Mouse (Mus musculus) embryonic facial prominence, embryonic 10.5 days (tissue): ENCODE data around the gene Stub1. TPM values are rescaled to one million over a fixed set of nuclear protein-coding genes. Genes with fewer than 3 reads are reported as not detected.

Source experiments
- DNase-seq: peaks from one replicate; pipeline ENCODE4 v3.0.0-alpha.2; 2017; ENCODE audit warnings: low spot score
- H3K27ac ChIP-seq: fragments of 300-500 bp; sonication (generic); replicated peaks from 2 replicates; pipeline ENCODE4 v1.5.1; 2016; ENCODE audit warnings: mild to moderate bottlenecking
- H3K27me3 ChIP-seq: fragments of 300-500 bp; sonication (generic); replicated peaks from 2 replicates; pipeline ENCODE4 v1.6.1; 2016; ENCODE audit warnings: low read depth, mild to moderate bottlenecking; ENCODE audit not compliant: poor library complexity, severe bottlenecking
- H3K36me3 ChIP-seq: fragments of 300-500 bp; sonication (generic); replicated peaks from 2 replicates; pipeline ENCODE4 v1.6.1; 2016; ENCODE audit warnings: mild to moderate bottlenecking, moderate library complexity
- H3K4me1 ChIP-seq: fragments of 300-500 bp; sonication (generic); 2 replicates; pipeline ENCODE4 v1.6.1; 2016
- H3K4me3 ChIP-seq: fragments of 300-500 bp; sonication (generic); 2 replicates; pipeline ENCODE4 v1.5.1; 2016; ENCODE audit warnings: mild to moderate bottlenecking, moderate library complexity
- H3K9me3 ChIP-seq: fragments of 300-500 bp; sonication (generic); 2 replicates; pipeline ENCODE4 v1.6.1; 2016; ENCODE audit warnings: mild to moderate bottlenecking
- WGBS: fragments of 180-500 bp; shearing (Covaris S2); methylation state at CpG from one replicate; pipeline ENCODE4 v1.1.7; 2016; 5-methylcytosine and 5-hydroxymethylcytosine counted together
- polyA plus RNA-seq: library from polyadenylated mRNA; unstranded; fragments of >200 nt; fragmentation: Nextera tagmentation; extraction: Ambion mirVana; gene quantifications from 2 replicates; pipeline ENCODE4 v1.2.1, GENCODE M21; 2016

Stub1 gene
- polyA plus RNA-seq: 396 and 400 TPM in 2 replicates

DNA sequence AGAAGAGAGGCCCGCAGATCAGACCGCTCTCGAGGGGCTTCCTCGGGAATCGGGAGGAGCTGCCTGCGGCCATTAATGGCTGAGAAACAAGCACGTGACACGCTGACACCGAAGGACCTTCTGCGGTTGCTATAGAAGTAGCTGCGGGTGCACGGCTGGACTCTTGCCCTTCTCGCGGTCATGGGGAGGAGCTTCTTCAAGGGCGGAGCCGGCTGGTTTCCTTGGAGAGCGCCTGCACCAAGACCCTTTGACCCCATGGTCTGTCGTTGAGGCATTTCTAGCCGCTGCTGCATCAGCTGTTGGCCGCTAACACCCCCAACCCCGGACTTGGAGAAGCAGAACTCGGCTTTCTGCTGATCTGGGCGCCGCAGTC lies at the start of gene Stub1:
Stub1 (minus strand) TSS at position 114 of the 373 bp plus-strand sequence.
- Histone ChIP-seq H3K36me3 (peaks cover 60% of the 10 kb centered on the region), H3K27ac (peak within 1 kb of the TSS; percentile 95), H3K27me3 (no peaks in the 10 kb centered on the region), H3K4me1 (peaks cover 85% of the 10 kb centered on the region), H3K4me3 (peak within 1 kb of the TSS; percentile 81), H3K9me3 (no peaks in the 10 kb centered on the region)
- under 1% methylated on average over 24 of the region's 24 CpGs for WGBS
- DNase-seq: peak; percentile 90

GRCm38 (mm10) chr17:25882306-25882705 lies 49.1 kb upstream of the Stub1 start:
- WGBS: 15% methylated on average over 5 of the region's 5 CpGs
- Histone ChIP-seq H3K4me1 (peaks cover 87% of the 10 kb centered on the region), H3K27me3 (no peaks in the 10 kb centered on the region), H3K9me3 (no peaks in the 10 kb centered on the region), H3K4me3 (0 out of 2 replicates have a peak overlapping the region, but pooled peaks have one; percentile 4), H3K36me3 (peaks cover 70% of the 10 kb centered on the region), H3K27ac (peak overlapping the region; percentile 89)
- peak; percentile 49 for DNase-seq

DNA sequence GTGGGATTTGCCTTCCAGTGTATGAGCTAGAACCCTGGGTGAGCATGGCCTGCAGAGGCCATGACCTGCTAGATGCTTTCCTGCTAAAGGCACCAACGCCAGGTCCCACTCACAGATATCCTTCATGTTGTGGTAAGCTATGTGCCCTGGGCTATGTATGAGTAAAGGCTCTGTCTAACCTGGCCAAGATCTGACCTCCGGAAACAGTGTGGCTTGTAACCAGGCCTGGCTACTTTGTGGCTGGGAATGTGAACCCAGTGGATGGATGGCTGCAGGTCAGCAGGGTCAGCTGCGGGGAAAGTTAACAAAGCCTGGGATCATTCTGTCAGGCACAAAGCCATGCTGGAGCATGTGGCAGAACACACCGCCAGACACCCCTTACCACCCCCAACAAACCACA lies 48.5 kb upstream of the Stub1 start:
- no peaks in the 10 kb centered on the region for H3K9me3 ChIP-seq
- DNase-seq: peak; percentile 66
- peak overlapping the region; percentile 36 for H3K4me3 ChIP-seq
- peaks cover 69% of the 10 kb centered on the region for H3K36me3 ChIP-seq
- 10% methylated on average over 4 of the region's 4 CpGs for WGBS
- peaks cover 93% of the 10 kb centered on the region for H3K4me1 ChIP-seq
- H3K27ac ChIP-seq: peak overlapping the region; percentile 89
- no peaks in the 10 kb centered on the region for H3K27me3 ChIP-seq

DNA sequence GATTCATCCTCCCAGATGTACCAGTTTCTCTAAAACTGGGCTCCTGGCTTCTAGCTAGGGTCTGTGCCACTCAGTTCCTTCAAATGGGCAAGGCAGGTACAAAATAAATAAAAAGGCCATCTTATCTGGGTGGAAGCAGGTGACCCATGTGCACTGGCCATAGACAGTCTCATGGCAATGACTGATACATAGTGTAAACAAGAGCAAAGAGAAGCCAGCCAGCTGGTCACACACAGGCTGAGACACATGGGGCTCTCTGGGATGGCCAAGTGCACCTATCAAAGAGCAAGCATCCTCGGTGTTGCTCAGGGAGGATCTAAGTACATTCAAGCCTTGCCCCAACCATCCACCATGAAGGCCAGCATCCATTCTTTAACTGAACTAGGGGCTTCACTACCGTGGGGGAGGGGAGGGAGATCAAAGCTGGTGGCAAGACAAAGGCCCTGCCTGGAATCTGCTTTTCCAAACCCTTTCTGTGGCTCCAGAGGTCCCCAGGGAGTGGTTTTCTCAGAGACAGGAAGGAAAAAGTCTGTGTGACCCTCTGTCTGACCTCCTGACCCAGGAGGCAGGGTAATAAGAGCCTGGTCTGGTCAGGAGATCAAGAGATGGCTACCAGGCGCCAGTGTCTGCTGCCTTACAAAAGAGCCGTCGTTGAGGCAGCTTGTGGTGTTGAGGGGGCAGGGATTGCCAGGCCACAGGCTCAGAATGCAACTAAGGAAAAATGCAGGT lies 47.9 kb upstream of the Stub1 start:
- H3K9me3 ChIP-seq: no peaks in the 10 kb centered on the region
- peaks cover 99% of the 10 kb centered on the region for H3K4me1 ChIP-seq
- H3K27me3 ChIP-seq: no peaks in the 10 kb centered on the region
- peak overlapping the region; percentile 36 for H3K4me3 ChIP-seq
- 2% methylated on average over 5 of the region's 5 CpGs for WGBS
- H3K27ac ChIP-seq: peak overlapping the region; percentile 89
- DNase-seq: peak; percentile 79
- H3K36me3 ChIP-seq: peaks cover 67% of the 10 kb centered on the region

GRCm38 (mm10) chr17:25880196-25880910 lies 47.1 kb upstream of the Stub1 start, which contains the start of gene Wfikkn1:
Gene Wfikkn1, minus strand, starts transcription at chr17:25880858.
- 23% methylated on average over 5 of the region's 5 CpGs for WGBS

GRCm38 (mm10) chr17:25879750-25880149 lies 46.5 kb upstream of the Stub1 start:
- WGBS: 71% methylated on average over 8 of the region's 8 CpGs
- H3K4me1 ChIP-seq: peaks cover 91% of the 10 kb centered on the region
- no peaks in the 10 kb centered on the region for H3K27me3 ChIP-seq
- H3K4me3 ChIP-seq: peak overlapping the region; percentile 36
- DNase-seq: no peak
- peaks cover 59% of the 10 kb centered on the region for H3K36me3 ChIP-seq
- H3K27ac ChIP-seq: peak overlapping the region; percentile 89
- H3K9me3 ChIP-seq: no peaks in the 10 kb centered on the region

More at GRCm38 (mm10) chr17:25880196-25880910, 47.1 kb upstream of the Stub1 start, which contains the start of gene Wfikkn1:
- Histone ChIP-seq H3K4me1 (peaks cover 97% of the 10 kb centered on the region), H3K4me3 (peak within 1 kb of the TSS; percentile 36), H3K27ac (peak within 1 kb of the TSS; percentile 89), H3K27me3 (no peaks in the 10 kb centered on the region), H3K9me3 (no peaks in the 10 kb centered on the region), H3K36me3 (peaks cover 65% of the 10 kb centered on the region)
- DNase-seq: peak; percentile 58

- Histone ChIP-seq H3K4me3 (peak overlapping the region; percentile 36), H3K36me3 (peaks cover 54% of the 10 kb centered on the region), H3K4me1 (peaks cover 88% of the 10 kb centered on the region), H3K27ac (peak overlapping the region; percentile 89), H3K27me3 (no peaks in the 10 kb centered on the region), H3K9me3 (no peaks in the 10 kb centered on the region)
- WGBS: 49% methylated on average over 4 of the region's 4 CpGs
- DNase-seq: peak; percentile 54
These were observed 46.1 kb upstream of the Stub1 start for GRCm38 (mm10) chr17:25879261-25879660.

DNA sequence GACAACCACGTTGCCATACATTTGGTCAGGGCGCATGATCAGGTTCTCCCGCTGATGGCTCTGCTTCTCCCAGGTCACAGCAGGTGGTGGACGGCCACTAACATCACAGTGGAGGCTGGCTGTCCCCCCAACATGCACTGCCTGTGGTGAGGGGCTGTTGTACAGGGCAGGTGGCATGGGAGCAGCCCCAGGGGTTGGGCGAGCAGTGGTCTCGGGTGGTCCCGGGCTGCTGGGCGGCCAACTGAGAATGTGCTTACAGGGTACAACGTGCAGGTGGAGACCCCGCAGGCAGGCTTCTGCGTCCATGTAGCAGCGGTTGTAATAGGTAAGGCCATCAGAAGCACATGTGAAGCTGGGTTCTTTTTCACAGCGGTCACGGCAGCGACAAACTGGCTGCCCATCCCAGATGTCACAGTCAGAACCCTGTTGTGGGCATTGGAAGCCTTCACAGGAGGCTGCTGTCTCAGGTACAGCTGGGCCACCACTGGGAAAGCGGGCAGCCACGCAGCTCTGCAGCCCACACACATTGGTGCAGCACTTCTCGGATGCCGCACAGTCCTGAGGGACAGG lies 45.5 kb upstream of the Stub1 start:
- Histone ChIP-seq H3K27ac (peak overlapping the region; percentile 89), H3K27me3 (no peaks in the 10 kb centered on the region), H3K4me1 (peaks cover 88% of the 10 kb centered on the region), H3K4me3 (peak overlapping the region; percentile 36), H3K9me3 (no peaks in the 10 kb centered on the region), H3K36me3 (peaks cover 49% of the 10 kb centered on the region)
- no peak for DNase-seq
- WGBS: 89% methylated on average over 19 of the region's 19 CpGs

- H3K4me3 ChIP-seq: no peak overlapping the region
- H3K9me3 ChIP-seq: no peaks in the 10 kb centered on the region
- WGBS: 94% methylated on average over 32 of the region's 32 CpGs
- peaks cover 85% of the 10 kb centered on the region for H3K4me1 ChIP-seq
- no peak for DNase-seq
- peaks cover 41% of the 10 kb centered on the region for H3K36me3 ChIP-seq
- no peaks in the 10 kb centered on the region for H3K27me3 ChIP-seq
- no peak overlapping the region for H3K27ac ChIP-seq
These were observed 44.8 kb upstream of the Stub1 start for GRCm38 (mm10) chr17:25877741-25878610.

DNA sequence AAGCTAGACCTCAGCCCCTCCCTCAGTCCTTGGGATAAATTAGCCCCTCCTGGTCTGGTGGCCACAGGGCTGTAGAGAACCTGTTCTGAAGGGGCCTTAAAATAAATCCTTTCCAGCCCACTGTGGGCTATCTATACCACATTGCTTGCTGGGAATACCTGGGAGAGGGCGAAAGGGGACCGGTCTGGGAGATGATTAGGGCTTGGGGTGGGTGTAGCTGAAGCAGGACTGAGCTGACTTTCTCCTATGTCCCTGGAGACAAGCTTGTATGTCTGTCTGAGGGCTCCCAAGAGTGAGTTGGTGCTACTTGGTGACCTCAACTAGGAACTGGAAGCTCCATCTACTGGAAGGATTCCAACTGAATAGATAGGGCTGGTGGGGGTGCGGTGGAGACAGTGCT lies 43.8 kb upstream of the Stub1 start:
- peak overlapping the region; percentile 73 for H3K4me3 ChIP-seq
- H3K9me3 ChIP-seq: no peaks in the 10 kb centered on the region
- H3K4me1 ChIP-seq: peaks cover 80% of the 10 kb centered on the region
- no peaks in the 10 kb centered on the region for H3K27me3 ChIP-seq
- no peak overlapping the region for H3K27ac ChIP-seq
- DNase-seq: no peak
- H3K36me3 ChIP-seq: peaks cover 32% of the 10 kb centered on the region
- WGBS: 89% methylated on average over 3 of the region's 3 CpGs

DNA sequence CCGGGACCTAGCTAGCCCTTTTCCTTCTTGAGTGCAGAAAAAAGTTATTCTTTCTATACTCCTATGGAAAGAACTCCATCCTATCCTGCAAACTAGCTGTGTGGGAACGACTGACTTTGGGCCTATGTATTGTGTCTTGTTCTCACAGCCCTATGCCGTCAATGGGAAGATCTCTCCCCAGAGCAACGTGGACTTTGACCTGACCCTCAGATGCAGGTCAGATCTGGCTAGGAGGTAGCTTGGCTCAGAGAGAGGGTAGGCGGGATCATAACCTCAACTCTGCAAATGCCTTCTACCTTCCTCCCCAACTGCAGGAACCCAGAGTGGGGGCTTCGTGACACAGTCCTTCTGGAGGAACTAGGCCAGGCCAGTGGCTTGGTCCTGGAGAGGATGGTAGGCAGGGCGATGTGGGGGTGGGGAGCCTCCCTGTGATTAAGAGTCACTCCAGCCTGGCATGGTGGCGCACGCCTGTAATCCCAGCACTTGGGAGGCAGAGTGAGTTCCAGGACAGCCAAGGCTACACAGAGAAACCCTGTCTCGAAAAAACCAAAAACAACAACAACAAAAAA lies 43.2 kb upstream of the Stub1 start:
- Histone ChIP-seq H3K36me3 (peaks cover 32% of the 10 kb centered on the region), H3K27me3 (no peaks in the 10 kb centered on the region), H3K27ac (peak overlapping the region; percentile 91), H3K4me3 (peak overlapping the region; percentile 73), H3K9me3 (no peaks in the 10 kb centered on the region), H3K4me1 (peaks cover 74% of the 10 kb centered on the region)
- WGBS: 48% methylated on average over 10 of the region's 10 CpGs
- no peak for DNase-seq
